Mouse (Mus musculus) Muller cell, postnatal 12 days (primary cell): ENCODE measurements around the gene Ppp2r5d.

ENCODE experiments used
- DNase-seq: peaks from one replicate; pipeline ENCODE4 v3.0.0-alpha.2; 2015; ENCODE audit errors: inconsistent ontology term

The Ppp2r5d gene

GRCm38 (mm10) chr17:46704887-46705835, at the start of gene Ppp2r5d:
Gene Ppp2r5d (minus strand): TSS chr17:46705111.
- DNase-seq: peak; percentile 99

DNA sequence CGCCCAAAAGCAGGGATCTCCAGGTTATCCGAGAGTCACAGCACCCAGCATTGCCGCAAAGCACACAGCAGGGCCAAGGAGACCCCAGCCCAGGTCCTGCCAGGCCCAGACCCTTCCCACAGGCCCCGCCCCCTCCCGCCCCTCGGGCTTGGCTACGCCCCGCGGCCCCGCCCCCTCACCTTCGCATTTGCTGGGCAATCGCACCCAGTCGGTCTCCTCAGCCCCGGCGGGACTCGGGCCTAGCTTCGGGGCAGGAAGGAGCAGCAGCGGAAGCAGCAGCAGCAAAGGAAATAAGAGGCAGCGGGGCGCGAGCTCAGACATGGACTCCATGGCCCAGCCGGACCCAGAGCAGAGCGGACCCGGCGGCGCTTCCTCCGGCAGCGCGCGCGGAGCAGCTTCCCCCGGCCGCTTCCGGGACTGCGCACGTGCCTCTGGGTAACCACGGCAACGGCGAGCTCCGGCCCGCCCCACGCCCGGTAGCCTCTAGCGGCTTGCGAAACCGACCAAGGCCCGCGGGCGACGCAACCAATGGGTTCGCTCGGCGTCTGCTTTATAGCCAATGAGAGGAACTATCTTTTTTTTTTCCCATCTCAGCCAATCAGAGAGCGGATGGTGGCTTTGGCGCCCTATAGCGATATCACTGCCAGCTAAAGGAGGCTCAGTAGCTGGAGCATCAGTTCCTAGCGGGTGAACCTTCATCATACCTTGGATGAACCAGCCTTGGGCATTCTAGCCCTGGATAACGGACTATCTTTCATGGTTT, 47.1 kb upstream of the Ppp2r5d start, which contains the start of gene Cnpy3:
Gene Cnpy3, minus strand, starts transcription at position 421 of the 763 bp plus-strand sequence.
- peak; percentile 99 for DNase-seq

DNA sequence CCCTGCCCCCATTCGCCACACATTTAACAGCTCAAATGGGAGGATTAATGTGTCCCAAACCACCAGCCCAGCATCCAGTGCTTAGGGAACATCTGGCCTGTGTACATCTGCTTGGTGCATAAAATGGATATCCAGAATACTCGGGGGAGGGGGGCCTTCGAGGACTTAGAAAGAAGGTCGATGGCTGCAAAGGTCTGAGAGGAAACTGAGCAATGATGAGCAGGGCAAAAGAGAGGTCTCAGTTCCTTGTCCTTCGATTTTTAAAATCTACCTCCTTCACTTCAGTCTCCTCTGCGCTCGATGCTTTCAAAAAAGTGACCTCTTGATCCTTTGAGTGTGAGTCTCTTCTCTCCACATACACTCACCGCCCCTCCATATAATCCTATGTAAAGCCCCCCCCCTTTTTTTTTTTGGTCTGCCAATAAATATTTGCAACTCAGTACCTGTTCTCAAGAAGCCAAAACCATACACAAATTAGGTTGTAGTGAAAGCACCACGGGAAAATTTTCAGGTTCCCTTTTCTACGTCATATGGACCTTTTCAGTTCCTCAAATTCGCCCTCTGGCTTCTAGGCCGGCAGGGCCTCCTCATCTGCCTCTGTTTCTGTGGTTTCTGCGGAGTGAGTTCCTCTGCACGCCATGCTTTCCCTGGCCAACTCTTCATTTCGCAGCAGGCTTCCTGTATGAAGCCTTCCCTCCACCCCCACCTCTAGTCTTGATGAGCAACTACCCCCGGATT, 46.3 kb upstream of the Ppp2r5d start:
- peak; percentile 3 for DNase-seq

GRCm38 (mm10) chr17:46750580-46750979, 45.7 kb upstream of the Ppp2r5d start:
- no peak for DNase-seq

- no peak for DNase-seq
Measured at GRCm38 (mm10) chr17:46749282-46749681, 44.4 kb upstream of the Ppp2r5d start.

DNA sequence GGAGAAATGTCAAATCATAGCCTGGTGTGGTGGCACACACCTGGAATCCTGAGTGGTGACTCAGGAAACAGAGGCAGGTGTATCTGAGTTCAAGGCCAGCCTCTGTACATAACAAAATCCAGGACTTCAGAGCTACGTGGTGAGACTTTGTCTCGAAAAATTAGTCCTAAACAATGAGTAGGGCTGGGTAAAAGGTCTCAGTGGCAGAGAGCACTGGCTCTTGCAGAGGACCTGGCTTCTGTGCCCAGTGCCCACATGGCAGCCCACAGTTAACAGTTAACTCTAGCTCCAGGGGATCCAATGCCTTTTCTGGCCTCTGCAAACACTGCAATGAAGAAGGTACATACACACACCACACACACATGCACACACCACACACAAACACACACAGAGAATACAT, 42.9 kb upstream of the Ppp2r5d start:
- no peak for DNase-seq

DNA sequence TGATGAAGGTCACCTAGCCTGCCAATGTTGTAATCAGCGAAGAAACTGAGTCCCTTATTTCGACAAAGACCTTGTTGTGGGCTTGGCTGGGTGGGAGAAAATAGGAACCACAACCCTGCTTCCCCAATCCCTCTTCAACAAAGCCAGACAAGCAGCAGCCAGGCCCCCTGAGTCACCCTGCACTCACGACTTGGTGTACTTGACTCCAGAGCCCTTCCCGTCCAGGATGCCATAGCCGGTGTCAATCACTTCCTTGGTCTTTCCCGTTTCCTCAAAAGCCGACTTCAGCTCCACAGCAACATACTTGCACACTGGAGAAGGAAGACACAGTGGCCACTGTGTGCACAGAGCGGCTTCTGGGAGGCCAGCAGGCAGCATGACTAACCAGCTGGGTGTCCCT, 42.3 kb upstream of the Ppp2r5d start:
- no peak for DNase-seq

DNA sequence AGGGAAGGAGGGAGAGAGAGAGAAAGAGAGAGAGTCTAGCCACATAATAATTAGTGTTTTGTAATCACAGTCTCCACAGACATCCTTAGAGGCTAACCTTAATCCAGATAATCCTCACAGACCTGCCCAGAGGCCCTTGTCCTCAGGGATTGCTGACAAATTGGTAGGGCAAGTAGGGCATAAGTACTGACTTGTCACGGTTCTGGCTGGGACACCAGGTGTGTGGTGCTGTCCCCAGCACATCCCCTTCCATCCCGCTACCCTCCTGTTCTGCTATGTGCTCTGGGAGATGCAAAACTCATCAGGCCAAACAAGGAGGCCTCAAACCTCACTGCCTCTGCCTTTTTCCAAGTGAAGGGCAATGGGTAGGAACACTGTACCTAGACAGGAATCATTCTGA, 40.6 kb upstream of the Ppp2r5d start:
- no peak for DNase-seq

GRCm38 (mm10) chr17:46742986-46743385, 38.1 kb upstream of the Ppp2r5d start:
- no peak for DNase-seq

DNA sequence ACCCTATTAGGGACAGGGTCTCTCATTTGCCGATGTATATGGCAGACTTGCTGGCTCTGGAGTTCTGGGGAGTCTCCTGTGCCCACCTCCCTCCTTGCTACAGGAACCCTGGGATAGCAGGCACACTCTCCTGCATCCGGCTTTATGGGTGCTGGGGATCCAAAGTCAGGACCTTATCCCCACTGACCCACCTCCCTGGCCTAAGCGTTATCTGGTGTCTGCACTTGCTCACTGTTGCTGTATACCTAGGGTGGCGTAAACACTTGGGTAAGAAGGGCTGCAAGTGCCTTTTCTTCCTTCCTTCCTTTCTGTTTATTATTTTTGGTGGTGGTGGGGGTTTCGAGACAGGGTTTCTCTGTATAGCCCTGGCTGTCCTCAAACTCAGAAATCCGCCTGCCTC, 36.4 kb upstream of the Ppp2r5d start:
- no peak for DNase-seq

DNA sequence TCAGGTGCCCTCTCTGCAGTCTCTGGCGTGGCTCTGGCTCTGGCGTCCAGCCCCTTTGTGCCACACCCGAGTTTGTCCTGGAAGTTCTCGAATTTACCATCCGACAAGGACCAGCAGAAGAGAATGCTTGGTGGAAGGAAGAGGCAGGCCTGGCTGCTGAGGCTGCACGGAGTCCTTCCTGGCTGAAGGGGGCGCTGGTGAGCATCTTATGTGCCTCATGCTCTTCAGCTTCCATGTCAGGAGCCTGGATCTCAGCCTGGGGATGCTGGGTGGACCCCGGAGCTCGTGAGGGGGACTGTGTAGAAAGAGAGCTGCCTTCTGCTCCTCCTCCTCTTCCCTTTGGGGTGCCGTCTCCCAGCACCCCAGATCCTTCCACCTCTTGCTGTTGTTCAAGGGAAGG, 31.2 kb upstream of the Ppp2r5d start:
- DNase-seq: no peak

DNA sequence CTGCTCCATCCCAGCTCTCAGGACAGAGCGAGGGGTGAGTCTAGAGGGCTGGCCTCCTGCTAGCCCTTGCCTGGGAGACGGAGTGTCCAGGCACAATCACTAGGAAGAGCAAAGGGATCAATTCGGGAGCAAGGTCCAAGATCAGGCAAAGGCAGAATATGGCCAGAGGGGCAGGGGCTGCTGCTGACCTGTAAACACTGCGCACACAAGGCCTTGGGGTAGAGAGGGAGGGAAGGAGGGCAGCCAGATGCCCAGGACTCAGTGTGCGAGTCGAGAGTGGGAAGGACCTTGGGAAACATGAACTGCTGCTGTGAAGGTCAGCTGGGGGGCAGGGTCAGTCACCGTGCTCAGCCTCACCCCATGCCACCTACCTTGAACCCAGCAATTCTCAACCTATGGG, 30.4 kb upstream of the Ppp2r5d start:
- DNase-seq: no peak

GRCm38 (mm10) chr17:46734055-46734454, 29.1 kb upstream of the Ppp2r5d start:
- DNase-seq: no peak

GRCm38 (mm10) chr17:46728904-46729318, 24.0 kb upstream of the Ppp2r5d start, which contains the start of gene Gnmt:
Gene Gnmt (minus strand): TSS chr17:46729168.
- DNase-seq: no peak

DNA sequence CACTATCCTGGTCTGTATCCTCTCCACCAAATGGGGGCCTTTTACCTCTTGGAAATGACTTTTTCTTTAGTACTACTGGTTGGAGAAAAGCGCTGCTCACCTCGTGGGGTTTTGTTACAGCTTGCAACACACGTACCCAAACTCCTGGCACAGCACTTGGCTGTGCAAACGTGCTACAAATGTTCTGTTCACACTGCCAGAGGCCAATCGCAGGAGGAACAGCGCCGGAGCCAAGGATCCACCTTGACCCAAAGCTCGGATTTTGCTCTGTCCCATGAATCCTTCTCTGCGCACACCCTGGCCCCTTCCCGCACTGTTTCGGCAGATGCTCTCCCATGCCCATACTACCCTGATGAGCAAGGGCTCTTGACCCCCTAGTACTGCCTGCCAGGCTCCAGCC, 23.6 kb upstream of the Ppp2r5d start:
- no peak for DNase-seq

- no peak for DNase-seq
Measured at GRCm38 (mm10) chr17:46728021-46728420, 23.1 kb upstream of the Ppp2r5d start.

GRCm38 (mm10) chr17:46727271-46727670, 22.4 kb upstream of the Ppp2r5d start:
- DNase-seq: no peak

GRCm38 (mm10) chr17:46725731-46726645, 21.1 kb upstream of the Ppp2r5d start:
- no peak for DNase-seq

- DNase-seq: peak; percentile 32
Measured at GRCm38 (mm10) chr17:46725273-46725672, 20.4 kb upstream of the Ppp2r5d start.

- no peak for DNase-seq
Measured at GRCm38 (mm10) chr17:46724477-46725084, 19.7 kb upstream of the Ppp2r5d start.
